Comparison of ENCODE assay signal across 9 mouse cellular contexts in genomic region chr9:52676587-52676986, GRCm38 (mm10). TPM values are rescaled to one million over a fixed set of nuclear protein-coding genes. Genes with fewer than 3 reads are reported as not detected.
DNase-seq lines count a peak whose midpoint lies in the region; ATAC-seq and TF ChIP-seq lines count a peak whose summit lies in the region.
"Had no signal": no experiment of that assay in that cellular context is flagged by ENCODE, and none has a peak within 500 bp of the region (broad histone marks: within the 10 kb centered on the region; RNA-seq: fewer than 3 reads in every experiment).

No protein-coding gene starts in this region.

- H3K27ac ChIP-seq in gastrocnemius, adult 2 months, result no peak overlapping the region
- no peak overlapping the region for H3K27ac ChIP-seq in cortical plate, adult 2 months (ENCODE audit: insufficient read depth, low read length)
- no peak overlapping the region for H3K27ac ChIP-seq in limb, embryonic 14.5 days (replicated peaks; ENCODE audit: low read depth, low read length)
- H3K27ac ChIP-seq: heart, adult 2 months had no signal

- no peaks in the 10 kb centered on the region for H3K9me3 ChIP-seq in limb, embryonic 14.5 days (ENCODE audit: control insufficient read depth, low read length)

- peak; percentile 18 for DNase-seq in gastrocnemius, adult 2 months
- DNase-seq in gastrocnemius, adult 18-20 months (ENCODE audit: low spot score), result no peak
- DNase-seq in 3T3-L1 (ENCODE audit: low read depth, low spot score), result peak; percentile 51
- DNase-seq in limb, embryonic 14.5 days (ENCODE audit: low spot score), result peak; percentile 68
- DNase-seq in layer of hippocampus, adult 11-12 months (ENCODE audit: low spot score), result no peak
- no peak for DNase-seq in spleen, postnatal 14 days (ENCODE audit: low spot score in 2 of 2)

- no peak overlapping the region for H3K9ac ChIP-seq in limb, embryonic 14.5 days (ENCODE audit: low read depth, low read length, severe bottlenecking)

- H3K27me3 ChIP-seq in limb, embryonic 14.5 days (ENCODE audit: control insufficient read depth, insufficient read depth, low read length), result peaks cover 45% of the 10 kb centered on the region

- intact Hi-C loops in gastrocnemius, adult 2 months (cut with DNase I), result no loop called here

- no peaks in the 10 kb centered on the region for H3K36me3 ChIP-seq in limb, embryonic 14.5 days (ENCODE audit: control insufficient read depth, insufficient read depth, low read length)

- TF ChIP-seq CTCF in gastrocnemius, adult 2 months (IDR thresholded peaks at IDR 0.05), result no peak
- no peak for TF ChIP-seq CTCF in cortical plate, adult 2 months (IDR thresholded peaks at IDR 0.05; ENCODE audit: extremely low read depth, insufficient read depth, low read length)

- no peak overlapping the region for H3K4me2 ChIP-seq in limb, embryonic 14.5 days (replicated peaks; ENCODE audit: low read depth, low read length, severe bottlenecking)

- WGBS in limb, embryonic 14.5 days, result 21% methylated on average over 4 of the region's 4 CpGs

- no peak for ATAC-seq in limb, embryonic 14.5 days (ENCODE audit: low FRiP score, low read depth)
- ATAC-seq in erythroblast, adult 5-6 weeks (replicated peaks; ENCODE audit: low FRiP score, poor library complexity, severe bottlenecking), result no peak

- H3K4me1 ChIP-seq in cortical plate, adult 2 months (ENCODE audit: control insufficient read depth, insufficient read depth, low read length), result peaks cover 3% of the 10 kb centered on the region; the same call in 1 of the 2 replicates
- no peaks in the 10 kb centered on the region; the same call in 1 of the 2 replicates for H3K4me1 ChIP-seq in limb, embryonic 14.5 days (ENCODE audit: control insufficient read depth, insufficient read depth, low read length)

- peak overlapping the region; percentile 24; the same call in 1 of the 2 replicates for H3K4me3 ChIP-seq in gastrocnemius, adult 2 months
- peak overlapping the region; percentile 99 for H3K4me3 ChIP-seq in cortical plate, adult 2 months (ENCODE audit: insufficient read depth, low read length)
- no peak overlapping the region for H3K4me3 ChIP-seq in limb, embryonic 14.5 days (replicated peaks; ENCODE audit: low read length)
- H3K4me3 ChIP-seq: heart, adult 2 months had no signal

- TF ChIP-seq POLR2A in cortical plate, adult 2 months (IDR thresholded peaks at IDR 0.05; ENCODE audit: extremely low read depth, insufficient read depth, low read length), result no peak
- TF ChIP-seq POLR2A in limb, embryonic 14.5 days (IDR thresholded peaks at IDR 0.05; ENCODE audit: borderline replicate concordance, extremely low read depth, insufficient read depth, insufficient read length), result no peak

RNA-seq across cellular contexts. Expression of gene AI593442, which starts 3.0 kb away (rescaled TPM):
- under 1 TPM; 0.08 to 0.20 TPM for total RNA-seq in gastrocnemius, adult 2 months (2021)
- 1 to 10 TPM in 1 of 2 experiments, under 1 TPM in 1; 0.39 to 3.4 TPM for total RNA-seq in gastrocnemius, adult 18-20 months (2021)
- 92.2 and 92.3 TPM in 2 replicates for polyA plus RNA-seq in cortical plate, adult 2 months (2012; rRNA removed)
- 1.3 and 1.4 TPM in 2 replicates for polyA plus RNA-seq in limb, embryonic 14.5 days (2012; rRNA removed)
- 3.4 and 3.8 TPM in 2 replicates for polyA plus RNA-seq in limb, embryonic 14.5 days (2014; fragmentation: Nextera tagmentation; extraction: Ambion mirVana)
- total RNA-seq in erythroblast, adult 5-6 weeks (2015; ENCODE audit: low replicate concordance), result not detected in 2 replicates
- not detected in 2 replicates for total RNA-seq in erythroblast, adult 5-6 weeks (2017; ENCODE audit: low replicate concordance)

Comparison
In these comparisons a context has a peak if more than half of its experiments do, and no peak if none do; other contexts are left out.
1. DNase-seq: peak in gastrocnemius, adult 2 months (single experiment), 3T3-L1 (single experiment) and limb, embryonic 14.5 days (single experiment); none in gastrocnemius, adult 18-20 months (single experiment), layer of hippocampus, adult 11-12 months (single experiment) and spleen, postnatal 14 days (0 of 2).